Mouse (Mus musculus) T-helper 2 cell (primary cell): ENCODE results near the gene Pagr1a.

ENCODE experiments used
- in situ Hi-C: fragments of 300-600 bp; cut with MboI, MseI; formaldehyde crosslinking; loops from one replicate; pipeline ENCODE4 v1.15.1; 2025; ENCODE audit warnings: high pct_unique_total_duplicates

The Pagr1a gene

GRCm38 (mm10) chr7:127016971-127017949 lies at the start of gene Pagr1a:
TSS of gene Pagr1a (minus strand) at chr7:127017352.
- in situ Hi-C loops, result loop anchor here (25.0 kb wide), 1 partner anchor 830 kb away; no protein-coding TSS in a partner anchor

- in situ Hi-C loops, result no loop called here
Measured at GRCm38 (mm10) chr7:127066317-127066716, 49.2 kb upstream of the Pagr1a start.

GRCm38 (mm10) chr7:127065538-127065937 lies 48.4 kb upstream of the Pagr1a start:
- in situ Hi-C loops, result no loop called here

- in situ Hi-C loops, result no loop called here
Measured at GRCm38 (mm10) chr7:127055026-127055585, 38.0 kb upstream of the Pagr1a start.

GRCm38 (mm10) chr7:127041851-127042672 lies 24.9 kb upstream of the Pagr1a start, which contains the start of gene Kif22:
TSS of gene Kif22 (minus strand) at chr7:127042471.
- in situ Hi-C loops, result no loop called here

GRCm38 (mm10) chr7:127031244-127031643 lies 14.1 kb upstream of the Pagr1a start:
- in situ Hi-C loops, result no loop called here

- in situ Hi-C loops, result no loop called here
Measured at GRCm38 (mm10) chr7:127030172-127030571, 13.0 kb upstream of the Pagr1a start.

GRCm38 (mm10) chr7:127027885-127028284 lies 10.7 kb upstream of the Pagr1a start:
- in situ Hi-C loops, result no loop called here

GRCm38 (mm10) chr7:127026984-127027726 lies 10.0 kb upstream of the Pagr1a start, which contains the start of gene Maz:
TSS of gene Maz (minus strand) at chr7:127027037.
- in situ Hi-C loops, result no loop called here

- in situ Hi-C loops, result no loop called here
Measured at GRCm38 (mm10) chr7:127026616-127026983, 9.4 kb upstream of the Pagr1a start.

- in situ Hi-C loops, result no loop called here
Measured at GRCm38 (mm10) chr7:127026161-127026600, 9.0 kb upstream of the Pagr1a start.

- in situ Hi-C loops, result no loop called here
Measured at GRCm38 (mm10) chr7:127025556-127026160, 8.5 kb upstream of the Pagr1a start.

- in situ Hi-C loops, result loop anchor here (5.0 to 25.0 kb wide), 2 partner anchors 67 to 838 kb away; partner anchors contain the start of gene AI467606
Measured at GRCm38 (mm10) chr7:127024755-127025555, 7.8 kb upstream of the Pagr1a start.

- in situ Hi-C loops, result loop anchor here (5.0 to 25.0 kb wide), 2 partner anchors 68 to 837 kb away; partner anchors contain the start of gene AI467606
Measured at GRCm38 (mm10) chr7:127023896-127024690, 6.9 kb upstream of the Pagr1a start.

GRCm38 (mm10) chr7:127023272-127023691 lies 6.1 kb upstream of the Pagr1a start:
- in situ Hi-C loops, result loop anchor here (5.0 to 25.0 kb wide), 2 partner anchors 69 to 836 kb away; partner anchors contain the start of gene AI467606

- in situ Hi-C loops, result loop anchor here (5.0 to 25.0 kb wide), 2 partner anchors 70 to 835 kb away; partner anchors contain the start of gene AI467606
Measured at GRCm38 (mm10) chr7:127022528-127023271, 5.5 kb upstream of the Pagr1a start.
